Mouse (Mus musculus): ENCODE measurements around the gene Asb11.

DNA sequence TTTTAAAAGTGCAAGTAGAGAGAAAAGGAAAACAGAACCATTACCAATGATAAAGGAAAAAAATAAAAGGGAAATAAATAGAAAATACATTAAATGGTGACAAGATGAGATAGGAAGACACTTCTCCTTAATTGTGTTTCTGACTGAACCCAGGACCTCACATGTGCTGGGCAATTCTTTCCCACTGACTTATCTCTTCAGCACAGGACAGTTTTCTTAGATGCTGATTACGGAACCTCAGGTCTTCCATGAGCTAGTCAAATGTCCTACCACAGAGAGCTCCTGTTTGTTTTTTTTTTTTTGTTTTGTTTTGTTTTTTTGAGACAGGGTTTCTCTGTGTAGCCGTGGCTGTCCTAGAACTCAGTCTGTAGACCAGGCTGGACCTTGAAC lies 10.9 kb downstream of the Asb11 start:
- no peak for TF ChIP-seq CTCF (IDR thresholded peaks at IDR 0.05)
- TF ChIP-seq EP300 (IDR thresholded peaks at IDR 0.05; ENCODE audit: insufficient read depth, low read depth, low read length), result no peak

Measured in heart, adult 2 months (tissue).